Mouse (Mus musculus) liver, adult 2 months (tissue): Measurements from ENCODE around the gene Kcnn4.

ENCODE experiments used
- CTCF ChIP-seq: fragments of 200-500 bp; IDR thresholded peaks from 2 replicates; pipeline ENCODE4 v1.5.1; 2011; ENCODE audit warnings: low read depth, low read length, control low read depth
- POLR2A ChIP-seq: fragments of 200-500 bp; IDR thresholded peaks from 2 replicates; pipeline ENCODE4 v1.6.1; 2011; ENCODE audit warnings: low read length, control low read depth; ENCODE audit not compliant: insufficient read depth; ENCODE audit errors: extremely low read depth

- TF ChIP-seq CTCF (no peak), POLR2A (no peak)
Observed at GRCm38 (mm10) chr7:24389516-24390187, 19.6 kb downstream of the Kcnn4 start.
